Mouse (Mus musculus) heart, adult 2 months (tissue): ENCODE results near the gene C2cd6.

ENCODE experiments used
- EP300 ChIP-seq: fragments of 200-500 bp; IDR thresholded peaks from 2 replicates; pipeline ENCODE4 v1.6.1; 2011; ENCODE audit warnings: low read depth, low read length, control low read depth; ENCODE audit not compliant: insufficient read depth
- POLR2A ChIP-seq: fragments of 200-500 bp; IDR thresholded peaks from 2 replicates; pipeline ENCODE4 v1.6.1; 2011; ENCODE audit warnings: mild to moderate bottlenecking, low read depth, low read length, control low read depth; ENCODE audit not compliant: insufficient read depth

GRCm38 (mm10) chr1:59021556-59021955, 73.1 kb downstream of the C2cd6 start:
- TF ChIP-seq EP300 (no peak), POLR2A (no peak)
